Mouse (Mus musculus) left cerebral cortex, adult 11 months (tissue): ENCODE results near the gene Tpm3.
"Not testable (repeated sequence)": the region's sequence is repeated elsewhere in the genome, so short reads cannot be mapped to it uniquely, and the experiment has no call there.

ENCODE experiments used
- DNase-seq: peaks from one replicate; pipeline ENCODE4 v3.0.0; 2022; ENCODE audit warnings: low spot score

Gene Tpm3

GRCm38 (mm10) chr3:90083698-90084324, 11.4 kb downstream of the Tpm3 start:
- DNase-seq, result peak; percentile 59

GRCm38 (mm10) chr3:90084790-90085189, 12.3 kb downstream of the Tpm3 start:
- DNase-seq, result no peak

- DNase-seq, result no peak
These were observed 12.8 kb downstream of the Tpm3 start for GRCm38 (mm10) chr3:90085281-90085680.

- no peak for DNase-seq
These were observed 13.6 kb downstream of the Tpm3 start for GRCm38 (mm10) chr3:90086068-90086467.

GRCm38 (mm10) chr3:90088617-90089016, 16.2 kb downstream of the Tpm3 start:
- DNase-seq, result no peak

- DNase-seq, result no peak
These were observed 18.4 kb downstream of the Tpm3 start for GRCm38 (mm10) chr3:90090892-90091291.

- DNase-seq, result no peak
These were observed 22.0 kb downstream of the Tpm3 start for GRCm38 (mm10) chr3:90094453-90094852.

GRCm38 (mm10) chr3:90097928-90098327, 25.5 kb downstream of the Tpm3 start:
- no peak for DNase-seq

- DNase-seq, result no peak
These were observed 28.6 kb downstream of the Tpm3 start for GRCm38 (mm10) chr3:90101010-90101409.

- no peak for DNase-seq
These were observed 29.2 kb downstream of the Tpm3 start for GRCm38 (mm10) chr3:90101673-90102072.

GRCm38 (mm10) chr3:90102239-90102638, 29.8 kb downstream of the Tpm3 start:
- no peak for DNase-seq

GRCm38 (mm10) chr3:90103176-90103575, 30.7 kb downstream of the Tpm3 start:
- no peak for DNase-seq

- no peak for DNase-seq
These were observed 31.5 kb downstream of the Tpm3 start, which contains the start of gene Nup210l for GRCm38 (mm10) chr3:90103938-90104337. TSS of gene Nup210l (plus strand) at chr3:90104132.

- DNase-seq, result peak; percentile 18
These were observed 39.3 kb downstream of the Tpm3 start for GRCm38 (mm10) chr3:90111706-90112105.

- DNase-seq, result no peak
These were observed 41.9 kb downstream of the Tpm3 start for GRCm38 (mm10) chr3:90114342-90114741.

- no peak for DNase-seq
These were observed 43.1 kb downstream of the Tpm3 start for GRCm38 (mm10) chr3:90115526-90115925.

- peak; percentile 36 for DNase-seq
These were observed 45.8 kb downstream of the Tpm3 start for GRCm38 (mm10) chr3:90118132-90118790.

- DNase-seq, result not testable (repeated sequence)
These were observed 49.6 kb downstream of the Tpm3 start for GRCm38 (mm10) chr3:90122036-90122435.

- DNase-seq, result no peak
These were observed 53.3 kb downstream of the Tpm3 start for GRCm38 (mm10) chr3:90125710-90126109.

- DNase-seq, result no peak
These were observed 55.4 kb downstream of the Tpm3 start for GRCm38 (mm10) chr3:90127881-90128280.

- no peak for DNase-seq
These were observed 60.3 kb downstream of the Tpm3 start for GRCm38 (mm10) chr3:90132745-90133144.

- no peak for DNase-seq
These were observed 60.9 kb downstream of the Tpm3 start for GRCm38 (mm10) chr3:90133331-90133730.

GRCm38 (mm10) chr3:90134483-90134882, 62.0 kb downstream of the Tpm3 start:
- no peak for DNase-seq

- no peak for DNase-seq
These were observed 62.5 kb downstream of the Tpm3 start for GRCm38 (mm10) chr3:90134993-90135392.
